Mouse (Mus musculus): ENCODE measurements around the gene Rab6b. TPM values are rescaled to one million over a fixed set of nuclear protein-coding genes. Genes with fewer than 3 reads are reported as not detected.

The Rab6b gene
- polyA plus RNA-seq, 1 experiment from 2014 or later: 95.2 TPM

- Histone ChIP-seq H3K9me3 (ENCODE audit: control insufficient read depth, low read length) (no peaks in the 10 kb centered on the region), H3K4me3 (ENCODE audit: low read depth, low read length) (no peak overlapping the region), H3K4me1 (ENCODE audit: control insufficient read depth, insufficient read depth, low read length) (no peaks in the 10 kb centered on the region), H3K36me3 (ENCODE audit: control insufficient read depth, insufficient read depth, low read length) (no peaks in the 10 kb centered on the region), H3K9ac (replicated peaks; ENCODE audit: low read depth, low read length) (no peak overlapping the region), H3K27me3 (ENCODE audit: control insufficient read depth, insufficient read depth, low read length) (no peaks in the 10 kb centered on the region), H3K4me2 (ENCODE audit: low read depth, low read length) (no peak overlapping the region), H3K27ac (ENCODE audit: low read depth, low read length) (no peak overlapping the region)
- no peak for ATAC-seq (ENCODE audit: low read depth)
- WGBS: 94% methylated on average over 7 of the region's 7 CpGs
These were observed 120.8 kb downstream of the Rab6b start for GRCm38 (mm10) chr9:103232232-103233005.

DNA sequence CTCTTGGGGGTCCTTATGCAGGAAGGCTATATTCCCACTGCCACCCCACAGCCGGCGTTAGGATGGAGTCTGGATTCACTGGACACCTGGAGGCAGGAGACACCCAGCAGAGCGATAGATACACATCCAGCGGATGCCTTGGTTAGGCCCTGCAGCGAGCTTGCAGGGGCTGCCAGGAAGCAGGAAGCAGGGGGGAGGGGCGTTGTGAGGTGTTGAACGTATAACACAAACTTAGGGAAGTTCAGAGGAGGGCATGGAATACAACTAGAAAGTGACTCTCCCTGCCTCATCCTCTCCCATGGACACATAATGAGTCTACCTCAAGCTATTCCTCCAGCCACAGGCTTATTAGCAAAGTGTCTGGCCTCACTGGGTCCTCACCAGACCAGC lies 121.4 kb downstream of the Rab6b start:
- Histone ChIP-seq H3K4me2 (ENCODE audit: low read depth, low read length) (no peak overlapping the region), H3K9me3 (ENCODE audit: control insufficient read depth, low read length) (no peaks in the 10 kb centered on the region), H3K27me3 (ENCODE audit: control insufficient read depth, insufficient read depth, low read length) (no peaks in the 10 kb centered on the region), H3K4me1 (ENCODE audit: control insufficient read depth, insufficient read depth, low read length) (no peaks in the 10 kb centered on the region), H3K27ac (ENCODE audit: low read depth, low read length) (no peak overlapping the region), H3K9ac (replicated peaks; ENCODE audit: low read depth, low read length) (no peak overlapping the region), H3K36me3 (ENCODE audit: control insufficient read depth, insufficient read depth, low read length) (no peaks in the 10 kb centered on the region), H3K4me3 (ENCODE audit: low read depth, low read length) (no peak overlapping the region)
- ATAC-seq (ENCODE audit: low read depth): no peak
- WGBS: 63% methylated on average over 7 of the region's 7 CpGs

DNA sequence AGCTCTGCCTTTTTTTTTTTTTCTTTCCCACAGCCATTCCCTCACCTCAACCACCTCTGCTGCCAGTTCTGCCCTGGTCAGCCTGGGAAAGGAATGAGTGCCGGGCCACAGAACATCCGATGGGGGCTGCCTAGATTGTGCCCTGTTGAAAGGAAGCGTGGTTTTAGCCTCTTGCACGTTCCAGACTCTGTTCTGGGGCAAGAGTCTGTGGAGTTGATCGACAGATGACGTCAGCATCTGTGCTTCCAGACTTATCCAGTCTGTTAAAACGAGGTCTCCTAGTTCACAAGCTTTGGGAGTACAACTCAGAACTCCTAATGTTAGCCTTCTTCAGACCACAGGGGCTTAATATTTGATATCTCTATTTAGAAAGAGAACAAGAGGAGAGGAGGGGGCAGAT lies 122.5 kb downstream of the Rab6b start:
- Histone ChIP-seq H3K36me3 (ENCODE audit: control insufficient read depth, insufficient read depth, low read length) (no peaks in the 10 kb centered on the region), H3K4me2 (ENCODE audit: low read depth, low read length) (no peak overlapping the region), H3K9ac (replicated peaks; ENCODE audit: low read depth, low read length) (no peak overlapping the region), H3K9me3 (ENCODE audit: control insufficient read depth, low read length) (no peaks in the 10 kb centered on the region), H3K4me3 (ENCODE audit: low read depth, low read length) (no peak overlapping the region), H3K4me1 (ENCODE audit: control insufficient read depth, insufficient read depth, low read length) (no peaks in the 10 kb centered on the region), H3K27me3 (ENCODE audit: control insufficient read depth, insufficient read depth, low read length) (no peaks in the 10 kb centered on the region), H3K27ac (ENCODE audit: low read depth, low read length) (no peak overlapping the region)
- ATAC-seq (ENCODE audit: low read depth): no peak
- 87% methylated on average over 7 of the region's 7 CpGs for WGBS

DNA sequence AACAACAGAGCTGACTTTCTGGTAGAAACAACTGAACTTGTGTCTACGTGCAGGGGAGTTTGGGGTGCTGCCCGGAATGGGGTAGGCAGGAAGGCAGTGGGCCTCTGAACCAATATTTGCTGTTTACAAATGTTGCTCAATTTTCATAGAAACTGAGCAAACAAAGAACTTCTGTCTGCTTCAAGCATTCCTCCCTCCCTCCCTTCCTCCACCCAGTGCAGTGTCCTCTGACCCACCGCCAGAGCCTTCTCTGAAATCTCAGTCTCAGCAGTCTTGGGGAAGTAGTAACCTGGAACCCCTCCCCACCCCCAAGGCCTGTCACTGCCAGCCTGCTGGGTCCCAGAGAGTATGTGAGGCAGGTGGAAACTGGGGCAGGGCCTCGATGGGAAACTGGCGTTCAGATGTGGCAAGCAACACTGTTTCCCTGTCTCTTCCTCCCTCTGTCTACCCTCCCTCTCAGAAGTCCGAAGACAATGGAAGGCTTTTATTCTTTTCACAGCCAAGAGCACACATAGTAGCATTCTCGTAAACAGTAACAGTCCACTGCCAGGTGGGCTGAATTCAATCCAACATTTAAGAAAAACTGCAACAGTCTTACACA lies 123.1 kb downstream of the Rab6b start:
- Histone ChIP-seq H3K4me3 (ENCODE audit: low read depth, low read length) (no peak overlapping the region), H3K27ac (ENCODE audit: low read depth, low read length) (no peak overlapping the region), H3K27me3 (ENCODE audit: control insufficient read depth, insufficient read depth, low read length) (no peaks in the 10 kb centered on the region), H3K9me3 (ENCODE audit: control insufficient read depth, low read length) (no peaks in the 10 kb centered on the region), H3K36me3 (ENCODE audit: control insufficient read depth, insufficient read depth, low read length) (no peaks in the 10 kb centered on the region), H3K4me2 (ENCODE audit: low read depth, low read length) (no peak overlapping the region), H3K4me1 (ENCODE audit: control insufficient read depth, insufficient read depth, low read length) (no peaks in the 10 kb centered on the region), H3K9ac (replicated peaks; ENCODE audit: low read depth, low read length) (no peak overlapping the region)
- no peak for ATAC-seq (ENCODE audit: low read depth)
- 63% methylated on average over 7 of the region's 7 CpGs for WGBS

Other genes starting within 250 kb of the Rab6b start
- 1.0 and 3.4 TPM in 2 replicates for gene Slco2a1, start 123.1 kb upstream of the Rab6b start, polyA plus RNA-seq (2014; fragmentation: Nextera tagmentation; extraction: Ambion mirVana)
- gene Srprb, start 90.3 kb downstream of the Rab6b start, polyA plus RNA-seq (2014; fragmentation: Nextera tagmentation; extraction: Ambion mirVana): 57.3 and 60.6 TPM in 2 replicates
- gene Gm20425, start 118.5 kb downstream of the Rab6b start, polyA plus RNA-seq (2014; fragmentation: Nextera tagmentation; extraction: Ambion mirVana): 0.68 and 2.1 TPM in 2 replicates
- gene Trf, start 118.7 kb downstream of the Rab6b start, polyA plus RNA-seq (2014; fragmentation: Nextera tagmentation; extraction: Ambion mirVana): 28.0 and 47.3 TPM in 2 replicates
- gene 1300017J02Rik, start 193.3 kb downstream of the Rab6b start, polyA plus RNA-seq (2014; fragmentation: Nextera tagmentation; extraction: Ambion mirVana): 0.40 and 0.68 TPM in 2 replicates
- 13.7 and 22.0 TPM in 2 replicates for gene Topbp1, start 193.4 kb downstream of the Rab6b start, polyA plus RNA-seq (2014; fragmentation: Nextera tagmentation; extraction: Ambion mirVana)